Mouse (Mus musculus) brain, embryonic 14.5 days (tissue): Measurements from ENCODE around the gene Ccdc18. TPM values are rescaled to one million over a fixed set of nuclear protein-coding genes. Genes with fewer than 3 reads are reported as not detected.
"Not testable (repeated sequence)": the region's sequence is repeated elsewhere in the genome, so short reads cannot be mapped to it uniquely, and the experiment has no call there.

Experiments
- DNase-seq: peaks from one replicate; pipeline ENCODE4 v3.0.0-alpha.2; 2011; ENCODE audit warnings: low read depth
- CTCF ChIP-seq: fragments of 200-500 bp; IDR thresholded peaks from 2 replicates; pipeline ENCODE4 v1.5.1; 2012; ENCODE audit warnings: inconsistent platforms, mild to moderate bottlenecking, moderate library complexity, borderline replicate concordance; ENCODE audit not compliant: insufficient read depth, insufficient read length; ENCODE audit errors: extremely low read depth
- POLR2A ChIP-seq: fragments of 200-500 bp; IDR thresholded peaks from 2 replicates; pipeline ENCODE4 v1.6.1; 2012; ENCODE audit warnings: mild to moderate bottlenecking, inconsistent platforms, borderline replicate concordance; ENCODE audit not compliant: poor library complexity, insufficient read depth, insufficient read length, severe bottlenecking; ENCODE audit errors: extremely low read depth
- polyA plus RNA-seq: library from polyadenylated mRNA; depleted of rRNA; stranded (reverse); fragments of >200 nt; gene quantifications from 2 replicates; pipeline ENCODE4 v1.2.3, GENCODE M21; 2012; rRNA removed

The Ccdc18 gene
- polyA plus RNA-seq, result 0.83 and 0.95 TPM in 2 replicates

GRCm38 (mm10) chr5:108132441-108133243 lies at the start of gene Ccdc18, which contains the start of gene Tmed5:
Gene Ccdc18, plus strand, starts transcription at chr5:108132875.
Gene Tmed5, minus strand, starts transcription at chr5:108132620.
- TF ChIP-seq POLR2A, result peak; percentile 43; the same call in 1 of the 2 replicates
- 0 out of 2 replicates have a peak, but pooled peaks have one; percentile 32 for TF ChIP-seq CTCF
- DNase-seq, result peak; percentile 99

DNA sequence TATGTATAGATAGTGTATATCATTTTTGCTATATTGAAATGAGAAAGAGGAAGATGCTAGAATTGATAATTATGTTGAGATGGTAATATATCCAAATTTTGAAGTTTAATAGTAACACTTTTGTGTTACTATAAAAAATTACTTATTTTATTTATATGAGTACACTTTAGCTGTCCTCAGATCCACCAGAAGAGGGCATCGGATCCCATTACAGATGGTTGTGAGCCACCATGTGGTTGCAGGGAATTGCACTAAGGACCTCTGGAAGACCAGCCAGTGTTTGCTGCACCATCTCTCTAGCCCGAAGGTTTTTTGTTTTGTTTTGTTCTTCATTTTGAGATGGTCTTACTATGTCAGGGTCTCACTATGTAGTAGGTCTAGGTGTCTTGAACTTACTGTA lies 47.2 kb upstream of the Ccdc18 start:
- DNase-seq, result no peak
- TF ChIP-seq POLR2A (no peak), CTCF (no peak)

DNA sequence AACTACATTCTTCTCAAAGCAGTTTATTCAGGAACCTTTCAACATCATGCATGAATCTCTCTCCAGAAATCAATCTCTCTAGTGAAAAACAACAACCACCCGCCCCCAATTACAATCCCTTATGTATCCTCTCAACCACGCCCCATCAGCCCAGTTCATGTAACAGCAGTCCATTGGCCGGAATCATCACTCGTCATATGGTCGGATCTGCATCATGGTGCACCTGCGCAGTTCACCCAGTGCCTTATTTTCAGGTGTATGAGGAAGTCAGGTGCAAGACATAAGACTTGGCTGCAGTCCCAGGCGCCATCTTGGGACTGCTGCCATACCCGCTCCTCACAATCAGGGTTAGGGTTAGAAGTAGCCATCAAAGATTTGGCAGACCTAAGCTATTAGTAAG lies 39.9 kb upstream of the Ccdc18 start:
- not testable (repeated sequence) for DNase-seq

GRCm38 (mm10) chr5:108097676-108098075 lies 35.0 kb upstream of the Ccdc18 start:
- TF ChIP-seq POLR2A (no peak), CTCF (no peak)
- no peak for DNase-seq

DNA sequence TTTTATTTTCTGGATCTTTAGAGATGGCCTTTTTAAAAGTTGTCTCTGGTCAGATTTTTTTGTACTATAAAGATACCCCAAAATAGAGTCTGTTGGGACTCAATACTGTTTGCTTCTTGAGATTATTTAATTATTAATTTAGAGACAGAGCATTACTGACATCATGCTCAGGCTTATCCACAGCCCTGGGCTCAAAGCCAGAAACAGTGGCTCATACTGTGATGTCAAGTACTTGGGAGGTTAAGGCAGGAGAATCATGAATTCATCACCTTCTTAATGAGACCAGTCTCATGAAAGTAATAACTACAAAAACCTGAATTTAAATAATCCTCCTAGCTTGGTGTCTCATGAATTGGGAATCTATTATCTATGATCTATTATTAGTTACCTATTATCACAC lies 32.5 kb upstream of the Ccdc18 start:
- DNase-seq, result peak; percentile 26
- TF ChIP-seq CTCF, result no peak
- no peak for TF ChIP-seq POLR2A

DNA sequence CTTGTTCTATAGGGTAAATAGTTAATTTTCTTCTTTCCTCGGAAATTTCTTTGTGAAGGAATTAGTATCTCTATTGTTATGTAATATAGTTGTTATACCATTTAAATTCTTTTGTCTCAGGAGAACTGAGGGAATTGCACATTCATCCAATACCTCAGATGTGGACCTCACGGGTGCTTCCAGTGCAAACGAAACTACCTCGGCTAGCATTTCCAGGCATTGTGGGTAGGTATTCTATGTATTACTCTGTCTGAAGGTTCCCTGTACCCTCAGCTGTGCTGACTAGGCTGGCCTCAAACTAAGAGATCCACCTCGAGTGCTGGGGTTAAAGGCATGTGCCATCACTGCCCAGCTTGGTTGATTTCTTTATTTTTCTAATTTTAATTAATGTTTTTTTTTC lies 28.4 kb upstream of the Ccdc18 start:
- TF ChIP-seq POLR2A (no peak), CTCF (no peak)
- no peak for DNase-seq

GRCm38 (mm10) chr5:108109346-108109745 lies 23.3 kb upstream of the Ccdc18 start:
- TF ChIP-seq POLR2A (no peak), CTCF (no peak)

GRCm38 (mm10) chr5:108117693-108118092 lies 15.0 kb upstream of the Ccdc18 start:
- DNase-seq, result no peak
- TF ChIP-seq POLR2A (no peak), CTCF (no peak)

More at GRCm38 (mm10) chr5:108109346-108109745, 23.3 kb upstream of the Ccdc18 start:
- no peak for DNase-seq

- no peak for DNase-seq
- TF ChIP-seq CTCF, result no peak
- TF ChIP-seq POLR2A, result no peak
These were observed 12.3 kb upstream of the Ccdc18 start for GRCm38 (mm10) chr5:108120221-108120900.

DNA sequence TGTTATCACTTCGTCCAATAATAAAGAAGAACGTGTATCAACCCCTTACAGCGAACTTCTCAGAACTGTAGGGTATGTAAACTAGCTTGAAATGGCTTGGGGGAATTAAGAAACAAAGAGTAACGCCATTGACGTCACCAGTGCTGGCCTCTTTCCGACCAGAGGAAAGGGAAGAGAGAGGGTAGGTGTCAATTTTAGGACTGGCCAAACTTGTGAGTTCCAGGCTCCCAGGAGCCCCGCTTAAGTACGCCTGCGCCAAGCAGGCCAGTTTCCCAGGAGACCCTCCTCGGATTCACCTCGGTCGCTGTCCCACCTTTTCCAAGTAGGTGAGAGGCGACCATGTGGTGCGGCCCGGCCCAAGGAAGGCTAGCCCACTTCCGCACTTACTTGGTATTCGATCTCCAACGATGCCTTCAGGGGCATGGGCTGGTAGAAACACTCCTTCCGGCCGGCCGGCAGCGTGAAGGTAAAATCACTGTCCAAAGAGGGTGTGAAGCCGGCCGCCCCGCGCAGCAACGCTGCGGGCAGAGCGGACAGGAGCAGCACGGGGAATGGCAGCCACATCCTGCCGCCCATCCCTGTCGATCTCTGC lies 730 bp upstream of the Ccdc18 start:
- no peak for TF ChIP-seq CTCF
- TF ChIP-seq POLR2A, result no peak
- peak; percentile 71 for DNase-seq

GRCm38 (mm10) chr5:108152592-108152991 lies 19.9 kb downstream of the Ccdc18 start:
- TF ChIP-seq POLR2A (no peak), CTCF (no peak)
- no peak for DNase-seq

GRCm38 (mm10) chr5:108160796-108161195 lies 28.1 kb downstream of the Ccdc18 start:
- TF ChIP-seq POLR2A (no peak), CTCF (no peak)
- DNase-seq, result no peak

DNA sequence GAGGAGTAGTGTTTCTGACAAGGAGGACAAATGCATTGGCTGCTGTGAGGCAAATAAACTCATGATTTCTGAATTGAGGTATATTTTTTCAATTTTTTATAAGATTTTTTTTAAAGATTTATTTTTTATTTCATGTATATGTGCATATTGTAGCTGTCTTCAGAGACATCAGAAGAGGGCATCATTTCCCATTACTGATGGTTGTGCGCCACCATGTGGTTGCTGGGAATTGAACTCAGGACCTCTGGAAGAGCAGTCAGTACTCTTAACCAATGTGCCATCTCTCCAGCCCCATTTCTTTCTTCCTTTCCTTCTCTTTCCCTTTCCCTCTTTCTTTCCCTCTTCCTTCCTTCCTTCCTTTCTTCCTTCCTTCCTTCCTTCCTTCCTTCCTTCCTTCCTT lies 31.0 kb downstream of the Ccdc18 start:
- DNase-seq, result peak; percentile 40
- TF ChIP-seq POLR2A, result no peak
- TF ChIP-seq CTCF, result peak; percentile 59; the same call in 1 of the 2 replicates
